ENCODE assay signal across 32 mouse cellular contexts in genomic region chr11:7281656-7282055, GRCm38 (mm10).
A peak's percentile ranks its signal among the peaks of the same experiment; 100 is the strongest.
DNase-seq lines count a peak whose midpoint lies in the region; ATAC-seq and TF ChIP-seq lines count a peak whose summit lies in the region.
"Had no signal": no experiment of that assay in that cellular context is flagged by ENCODE, and none has a peak within 500 bp of the region (broad histone marks: within the 10 kb centered on the region; RNA-seq: fewer than 3 reads in every experiment).

No protein-coding gene starts in this region.

- no peak for TF ChIP-seq POLR2A in limb, embryonic 14.5 days (IDR thresholded peaks at IDR 0.05; ENCODE audit: borderline replicate concordance, extremely low read depth, insufficient read depth, insufficient read length)

- no peaks in the 10 kb centered on the region for H3K9me3 ChIP-seq in limb, embryonic 11.5 days (ENCODE audit: control insufficient read depth, low read length)
- no peaks in the 10 kb centered on the region for H3K9me3 ChIP-seq in limb, embryonic 10.5 days (replicated peaks)
- H3K9me3 ChIP-seq in embryonic facial prominence, embryonic 13.5 days: no peaks in the 10 kb centered on the region
- no peaks in the 10 kb centered on the region for H3K9me3 ChIP-seq in limb, embryonic 14.5 days (ENCODE audit: control insufficient read depth, low read length)
- H3K9me3 ChIP-seq: heart, embryonic 13.5 days; liver, embryonic 12.5 days; neural tube, embryonic 13.5 days had no signal

- DNase-seq in limb, embryonic 11.5 days (ENCODE audit: low spot score): no peak
- DNase-seq in limb, embryonic 10.5 days (ENCODE audit: low spot score): no peak
- peak; percentile 65 for DNase-seq in embryo, embryonic 10.5 days (ENCODE audit: low spot score)
- peak; percentile 63 for DNase-seq in limb, embryonic 14.5 days (ENCODE audit: low spot score)
- no peak for DNase-seq in lung, adult 18-20 months
- no peak for DNase-seq in lung, postnatal 10 days
- no peak for DNase-seq in left cerebral cortex, adult 18-20 months (ENCODE audit: low spot score in 2 of 2)
- DNase-seq: adrenal gland, postnatal 10 days; cerebellum, adult 11 months; cerebellum, adult 9-10 months; cerebellum, postnatal 36 days; gastrocnemius, adult 2 months; gastrocnemius, postnatal 36 days; heart, adult 2 months; heart, postnatal 10 days; kidney, adult 11 months; kidney, postnatal 14 days; left cerebral cortex, postnatal 4 days; lung, adult 2 months; lung, postnatal 14 days; thymus, adult 2 months; thymus, postnatal 4 days had no signal

- no peaks in the 10 kb centered on the region for H3K36me3 ChIP-seq in limb, embryonic 11.5 days (ENCODE audit: control insufficient read depth, insufficient read depth, low read length)
- H3K36me3 ChIP-seq in limb, embryonic 10.5 days: no peaks in the 10 kb centered on the region
- H3K36me3 ChIP-seq in embryonic facial prominence, embryonic 13.5 days: no peaks in the 10 kb centered on the region
- no peaks in the 10 kb centered on the region for H3K36me3 ChIP-seq in limb, embryonic 14.5 days (ENCODE audit: control insufficient read depth, insufficient read depth, low read length)
- H3K36me3 ChIP-seq: heart, embryonic 13.5 days; hindbrain, embryonic 15.5 days; liver, embryonic 12.5 days; neural tube, embryonic 13.5 days had no signal

- H3K27ac ChIP-seq in limb, embryonic 11.5 days (replicated peaks; ENCODE audit: low read depth, low read length): no peak overlapping the region
- H3K27ac ChIP-seq in limb, embryonic 10.5 days: no peak overlapping the region
- peak overlapping the region; percentile 72; the same call in 1 of the 2 replicates for H3K27ac ChIP-seq in embryonic facial prominence, embryonic 13.5 days
- H3K27ac ChIP-seq in limb, embryonic 14.5 days (replicated peaks; ENCODE audit: low read depth, low read length): 0 out of 2 replicates have a peak overlapping the region, but pooled peaks have one; percentile 13
- H3K27ac ChIP-seq: gastrocnemius, adult 2 months; heart, adult 2 months; heart, embryonic 13.5 days; hindbrain, embryonic 15.5 days; left cerebral cortex, adult 2 months; liver, embryonic 12.5 days; neural tube, embryonic 13.5 days had no signal

- WGBS in limb, embryonic 11.5 days: 31% methylated on average over 2 of the region's 2 CpGs
- WGBS in limb, embryonic 10.5 days: 34% methylated on average over 2 of the region's 2 CpGs
- WGBS in embryonic facial prominence, embryonic 13.5 days: 12% methylated on average over 2 of the region's 2 CpGs
- WGBS in limb, embryonic 14.5 days: 33% methylated on average over 2 of the region's 2 CpGs

- no peak overlapping the region for H3K4me2 ChIP-seq in limb, embryonic 11.5 days (ENCODE audit: low read depth, severe bottlenecking)
- no peak overlapping the region for H3K4me2 ChIP-seq in embryonic facial prominence, embryonic 13.5 days
- no peak overlapping the region for H3K4me2 ChIP-seq in limb, embryonic 14.5 days (replicated peaks; ENCODE audit: low read depth, low read length, severe bottlenecking)
- H3K4me2 ChIP-seq: heart, embryonic 13.5 days; hindbrain, embryonic 15.5 days; liver, embryonic 12.5 days; midbrain, embryonic 11.5 days; neural tube, embryonic 13.5 days had no signal

- ATAC-seq in limb, embryonic 11.5 days (ENCODE audit: insufficient number of reproducible peaks, low FRiP score, low TSS enrichment, low read depth): peak; percentile 56; the same call in 1 of the 2 replicates
- no peak for ATAC-seq in embryonic facial prominence, embryonic 13.5 days (ENCODE audit: insufficient number of reproducible peaks, insufficient read depth, low FRiP score, low TSS enrichment, low read depth)
- ATAC-seq in limb, embryonic 14.5 days (ENCODE audit: low FRiP score, low read depth): peak; percentile 73; the same call in 1 of the 2 replicates
- ATAC-seq: CD4-positive, CD25-positive, alpha-beta regulatory T cell, adult 4 months; forebrain, embryonic 14.5 days; inflammation-experienced regulatory T-cells, adult 6 months; liver, embryonic 12.5 days had no signal

- H3K4me3 ChIP-seq in limb, embryonic 11.5 days (ENCODE audit: low read depth, low read length): no peak overlapping the region
- no peak overlapping the region for H3K4me3 ChIP-seq in limb, embryonic 10.5 days
- H3K4me3 ChIP-seq in embryonic facial prominence, embryonic 13.5 days: no peak overlapping the region
- H3K4me3 ChIP-seq in limb, embryonic 14.5 days (replicated peaks; ENCODE audit: low read length): no peak overlapping the region
- H3K4me3 ChIP-seq: gastrocnemius, adult 2 months; heart, adult 2 months; heart, embryonic 13.5 days; hindbrain, embryonic 15.5 days; left cerebral cortex, adult 2 months; liver, embryonic 12.5 days; neural tube, embryonic 13.5 days had no signal

- 0 out of 2 replicates have a peak, but pooled peaks cover 6% of the 10 kb centered on the region for H3K4me1 ChIP-seq in limb, embryonic 11.5 days (ENCODE audit: control insufficient read depth, insufficient read depth, low read length)
- peaks cover 37% of the 10 kb centered on the region for H3K4me1 ChIP-seq in limb, embryonic 10.5 days
- peaks cover 51% of the 10 kb centered on the region for H3K4me1 ChIP-seq in embryonic facial prominence, embryonic 13.5 days
- peaks cover 11% of the 10 kb centered on the region for H3K4me1 ChIP-seq in limb, embryonic 14.5 days (ENCODE audit: control insufficient read depth, insufficient read depth, low read length)
- H3K4me1 ChIP-seq: heart, embryonic 13.5 days; hindbrain, embryonic 15.5 days; liver, embryonic 12.5 days; neural tube, embryonic 13.5 days had no signal

- no peak overlapping the region for H3K9ac ChIP-seq in limb, embryonic 11.5 days (ENCODE audit: low read length)
- no peak overlapping the region for H3K9ac ChIP-seq in embryonic facial prominence, embryonic 13.5 days
- H3K9ac ChIP-seq in limb, embryonic 14.5 days (ENCODE audit: low read depth, low read length, severe bottlenecking): no peak overlapping the region
- H3K9ac ChIP-seq: heart, embryonic 13.5 days; hindbrain, embryonic 15.5 days; liver, embryonic 12.5 days; neural tube, embryonic 13.5 days had no signal

- no peaks in the 10 kb centered on the region for H3K27me3 ChIP-seq in limb, embryonic 11.5 days (ENCODE audit: control insufficient read depth, insufficient read depth, low read length)
- no peaks in the 10 kb centered on the region for H3K27me3 ChIP-seq in limb, embryonic 10.5 days (ENCODE audit: low read depth, poor library complexity, severe bottlenecking)
- H3K27me3 ChIP-seq in embryonic facial prominence, embryonic 13.5 days: no peaks in the 10 kb centered on the region
- no peaks in the 10 kb centered on the region for H3K27me3 ChIP-seq in limb, embryonic 14.5 days (ENCODE audit: control insufficient read depth, insufficient read depth, low read length)
- H3K27me3 ChIP-seq: heart, embryonic 13.5 days; hindbrain, embryonic 15.5 days; liver, embryonic 12.5 days; neural tube, embryonic 13.5 days had no signal

Comparison
In these comparisons a context has a peak if more than half of its experiments do, and no peak if none do; other contexts are left out.
1. DNase-seq: peak in embryo, embryonic 10.5 days (single experiment) and limb, embryonic 14.5 days (single experiment); none in limb, embryonic 11.5 days (single experiment), limb, embryonic 10.5 days (single experiment), lung, adult 18-20 months (0 of 2), lung, postnatal 10 days (single experiment) and left cerebral cortex, adult 18-20 months (0 of 2).
2. H3K27ac ChIP-seq: peak in embryonic facial prominence, embryonic 13.5 days (single experiment) and limb, embryonic 14.5 days (single experiment); none in limb, embryonic 11.5 days (single experiment) and limb, embryonic 10.5 days (single experiment).